Mouse (Mus musculus): ENCODE measurements around the gene Calb2.
A peak's percentile ranks its signal among the peaks of the same experiment; 100 is the strongest.

Gene Calb2

GRCm38 (mm10) chr8:110168046-110168445 is at the start of gene Calb2:
Gene Calb2, minus strand, starts transcription at chr8:110168210.
- peak; percentile 96 to 97 for DNase-seq

GRCm38 (mm10) chr8:110217681-110218131 is 49.7 kb upstream of the Calb2 start:
- peak; percentile 100 for DNase-seq

GRCm38 (mm10) chr8:110217198-110217597 is 49.2 kb upstream of the Calb2 start:
- DNase-seq: peak in 1 of 2 experiments; percentile 21

- no peak for DNase-seq
These were observed 48.2 kb upstream of the Calb2 start for GRCm38 (mm10) chr8:110216253-110216652.

GRCm38 (mm10) chr8:110215365-110215764 is 47.4 kb upstream of the Calb2 start, which contains the start of gene Cmtr2:
Gene Cmtr2, plus strand, starts transcription at chr8:110215665.
- DNase-seq: no peak

GRCm38 (mm10) chr8:110201806-110202205 is 33.8 kb upstream of the Calb2 start:
- peak; percentile 36 to 52 for DNase-seq

- DNase-seq: no peak
These were observed 28.7 kb upstream of the Calb2 start for GRCm38 (mm10) chr8:110196678-110197077.

GRCm38 (mm10) chr8:110188961-110189750 is 21.1 kb upstream of the Calb2 start:
- no peak for DNase-seq

- DNase-seq: no peak
These were observed 17.5 kb upstream of the Calb2 start for GRCm38 (mm10) chr8:110185538-110185937.

GRCm38 (mm10) chr8:110183748-110184147 is 15.7 kb upstream of the Calb2 start:
- peak in 1 of 2 experiments; percentile 35 for DNase-seq

- DNase-seq: peak; percentile 43 to 63
These were observed 14.8 kb upstream of the Calb2 start for GRCm38 (mm10) chr8:110182735-110183367.

- peak; percentile 94 to 95 for DNase-seq
These were observed 9.5 kb upstream of the Calb2 start for GRCm38 (mm10) chr8:110177359-110178155.

- DNase-seq: peak; percentile 83 to 85
These were observed 6.8 kb upstream of the Calb2 start for GRCm38 (mm10) chr8:110174826-110175225.

- DNase-seq: peak; percentile 58 to 70
These were observed 4.2 kb upstream of the Calb2 start for GRCm38 (mm10) chr8:110172161-110172560.

GRCm38 (mm10) chr8:110166270-110166669 is 1.7 kb downstream of the Calb2 start:
- DNase-seq: peak in 1 of 2 experiments; percentile 47

GRCm38 (mm10) chr8:110162007-110162406 is 6.0 kb downstream of the Calb2 start:
- DNase-seq: peak; percentile 90 to 93

- no peak for DNase-seq
These were observed 15.1 kb downstream of the Calb2 start for GRCm38 (mm10) chr8:110152951-110153350.

- peak; percentile 79 to 81 for DNase-seq
These were observed 22.5 kb downstream of the Calb2 start for GRCm38 (mm10) chr8:110145538-110145937.

GRCm38 (mm10) chr8:110140770-110141169 is 27.2 kb downstream of the Calb2 start:
- peak; percentile 46 to 65 for DNase-seq

- no peak for DNase-seq
These were observed 27.9 kb downstream of the Calb2 start for GRCm38 (mm10) chr8:110140156-110140555.

GRCm38 (mm10) chr8:110135515-110135914 is 32.5 kb downstream of the Calb2 start:
- no peak for DNase-seq

GRCm38 (mm10) chr8:110134236-110134635 is 33.8 kb downstream of the Calb2 start:
- peak in 1 of 2 experiments; percentile 28 for DNase-seq

GRCm38 (mm10) chr8:110130537-110130936 is 37.5 kb downstream of the Calb2 start:
- peak; percentile 91 to 94 for DNase-seq
